Mouse (Mus musculus): ENCODE measurements around the gene Casz1. TPM values are rescaled to one million over a fixed set of nuclear protein-coding genes. Genes with fewer than 3 reads are reported as not detected.

Gene Casz1
- polyA plus RNA-seq, 1 experiment from 2014 or later = 3.6 TPM

- Histone ChIP-seq H3K4me3 (ENCODE audit: low read depth, low read length) (no peak overlapping the region), H3K4me1 (replicated peaks; ENCODE audit: control insufficient read depth, insufficient read depth, low read length) (peaks cover 20% of the 10 kb centered on the region; the same call in 1 of the 2 replicates), H3K27ac (ENCODE audit: low read depth, low read length) (no peak overlapping the region), H3K4me2 (ENCODE audit: low read depth, low read length, severe bottlenecking) (no peak overlapping the region), H3K9ac (ENCODE audit: low read length) (no peak overlapping the region), H3K36me3 (ENCODE audit: control insufficient read depth, insufficient read depth, low read length) (no peaks in the 10 kb centered on the region), H3K27me3 (ENCODE audit: control insufficient read depth, insufficient read depth, low read length) (no peaks in the 10 kb centered on the region; the same call in 1 of the 2 replicates), H3K9me3 (ENCODE audit: control insufficient read depth, low read length) (no peaks in the 10 kb centered on the region)
- 45% methylated on average over 10 of the region's 10 CpGs for WGBS
- peak; percentile 81 for ATAC-seq (replicated peaks; ENCODE audit: low FRiP score)
- peak; percentile 79 for DNase-seq (ENCODE audit: low spot score)
Measured at GRCm38 (mm10) chr4:148914863-148915622, 110.8 kb downstream of the Casz1 start.

- Histone ChIP-seq H3K4me2 (ENCODE audit: low read depth, low read length, severe bottlenecking) (no peak overlapping the region), H3K27ac (ENCODE audit: low read depth, low read length) (no peak overlapping the region), H3K27me3 (ENCODE audit: control insufficient read depth, insufficient read depth, low read length) (no peaks in the 10 kb centered on the region; the same call in 1 of the 2 replicates), H3K36me3 (ENCODE audit: control insufficient read depth, insufficient read depth, low read length) (no peaks in the 10 kb centered on the region), H3K4me1 (replicated peaks; ENCODE audit: control insufficient read depth, insufficient read depth, low read length) (peaks cover 23% of the 10 kb centered on the region; the same call in 1 of the 2 replicates), H3K9ac (ENCODE audit: low read length) (no peak overlapping the region), H3K4me3 (ENCODE audit: low read depth, low read length) (no peak overlapping the region), H3K9me3 (ENCODE audit: control insufficient read depth, low read length) (no peaks in the 10 kb centered on the region)
- no peak for DNase-seq (ENCODE audit: low spot score)
- WGBS = 82% methylated on average over 15 of the region's 15 CpGs
- no peak for ATAC-seq (replicated peaks; ENCODE audit: low FRiP score)
Measured at GRCm38 (mm10) chr4:148915849-148916248, 111.6 kb downstream of the Casz1 start.

GRCm38 (mm10) chr4:148918707-148919447 lies 114.6 kb downstream of the Casz1 start:
- peaks cover 2% of the 10 kb centered on the region; the same call in 1 of the 2 replicates for H3K27me3 ChIP-seq (ENCODE audit: control insufficient read depth, insufficient read depth, low read length)
- H3K4me2 ChIP-seq (ENCODE audit: low read depth, low read length, severe bottlenecking) = no peak overlapping the region
- DNase-seq (ENCODE audit: low spot score) = no peak
- no peaks in the 10 kb centered on the region for H3K9me3 ChIP-seq (ENCODE audit: control insufficient read depth, low read length)
- no peak overlapping the region for H3K27ac ChIP-seq (ENCODE audit: low read depth, low read length)
- H3K4me3 ChIP-seq (ENCODE audit: low read depth, low read length) = no peak overlapping the region
- H3K4me1 ChIP-seq (replicated peaks; ENCODE audit: control insufficient read depth, insufficient read depth, low read length) = peaks cover 27% of the 10 kb centered on the region
- ATAC-seq (replicated peaks; ENCODE audit: low FRiP score) = no peak
- H3K9ac ChIP-seq (ENCODE audit: low read length) = no peak overlapping the region
- H3K36me3 ChIP-seq (ENCODE audit: control insufficient read depth, insufficient read depth, low read length) = no peaks in the 10 kb centered on the region
- WGBS = 68% methylated on average over 15 of the region's 15 CpGs

GRCm38 (mm10) chr4:148920610-148921009 lies 116.4 kb downstream of the Casz1 start:
- ATAC-seq (replicated peaks; ENCODE audit: low FRiP score) (no peak), DNase-seq (ENCODE audit: low spot score) (no peak)
- Histone ChIP-seq H3K4me1 (replicated peaks; ENCODE audit: control insufficient read depth, insufficient read depth, low read length) (peaks cover 23% of the 10 kb centered on the region), H3K4me2 (ENCODE audit: low read depth, low read length, severe bottlenecking) (no peak overlapping the region), H3K27ac (ENCODE audit: low read depth, low read length) (no peak overlapping the region), H3K9ac (ENCODE audit: low read length) (no peak overlapping the region), H3K36me3 (ENCODE audit: control insufficient read depth, insufficient read depth, low read length) (no peaks in the 10 kb centered on the region), H3K27me3 (ENCODE audit: control insufficient read depth, insufficient read depth, low read length) (peaks cover 6% of the 10 kb centered on the region), H3K9me3 (ENCODE audit: control insufficient read depth, low read length) (no peaks in the 10 kb centered on the region), H3K4me3 (ENCODE audit: low read depth, low read length) (no peak overlapping the region)
- 62% methylated on average over 11 of the region's 11 CpGs for WGBS

GRCm38 (mm10) chr4:148922221-148922700 lies 118.0 kb downstream of the Casz1 start:
- H3K9me3 ChIP-seq (ENCODE audit: control insufficient read depth, low read length) = no peaks in the 10 kb centered on the region
- H3K27me3 ChIP-seq (ENCODE audit: control insufficient read depth, insufficient read depth, low read length) = peaks cover 6% of the 10 kb centered on the region
- H3K4me2 ChIP-seq (ENCODE audit: low read depth, low read length, severe bottlenecking) = peak overlapping the region; percentile 46
- H3K4me1 ChIP-seq (replicated peaks; ENCODE audit: control insufficient read depth, insufficient read depth, low read length) = peaks cover 25% of the 10 kb centered on the region
- H3K36me3 ChIP-seq (ENCODE audit: control insufficient read depth, insufficient read depth, low read length) = no peaks in the 10 kb centered on the region
- WGBS = 5% methylated on average over 15 of the region's 16 CpGs
- DNase-seq (ENCODE audit: low spot score) (peak; percentile 69), ATAC-seq (replicated peaks; ENCODE audit: low FRiP score) (peak; percentile 47)
- no peak overlapping the region for H3K27ac ChIP-seq (ENCODE audit: low read depth, low read length)
- H3K9ac ChIP-seq (ENCODE audit: low read length) = peak overlapping the region; percentile 7; the same call in 1 of the 2 replicates
- H3K4me3 ChIP-seq (ENCODE audit: low read depth, low read length) = peak overlapping the region; percentile 10; the same call in 1 of the 2 replicates

- WGBS = 85% methylated on average over 9 of the region's 9 CpGs
- H3K9ac ChIP-seq (ENCODE audit: low read length) = no peak overlapping the region
- no peak overlapping the region for H3K27ac ChIP-seq (ENCODE audit: low read depth, low read length)
- no peak overlapping the region for H3K4me3 ChIP-seq (ENCODE audit: low read depth, low read length)
- no peak for ATAC-seq (replicated peaks; ENCODE audit: low FRiP score)
- H3K36me3 ChIP-seq (ENCODE audit: control insufficient read depth, insufficient read depth, low read length) = no peaks in the 10 kb centered on the region
- DNase-seq (ENCODE audit: low spot score) = no peak
- H3K4me2 ChIP-seq (ENCODE audit: low read depth, low read length, severe bottlenecking) = no peak overlapping the region
- peaks cover 25% of the 10 kb centered on the region for H3K4me1 ChIP-seq (replicated peaks; ENCODE audit: control insufficient read depth, insufficient read depth, low read length)
- H3K9me3 ChIP-seq (ENCODE audit: control insufficient read depth, low read length) = no peaks in the 10 kb centered on the region
- peaks cover 6% of the 10 kb centered on the region for H3K27me3 ChIP-seq (ENCODE audit: control insufficient read depth, insufficient read depth, low read length)
Measured at GRCm38 (mm10) chr4:148923414-148923813, 119.2 kb downstream of the Casz1 start.

- Histone ChIP-seq H3K4me1 (replicated peaks; ENCODE audit: control insufficient read depth, insufficient read depth, low read length) (peaks cover 25% of the 10 kb centered on the region), H3K27ac (ENCODE audit: low read depth, low read length) (no peak overlapping the region), H3K36me3 (ENCODE audit: control insufficient read depth, insufficient read depth, low read length) (no peaks in the 10 kb centered on the region), H3K27me3 (ENCODE audit: control insufficient read depth, insufficient read depth, low read length) (peaks cover 6% of the 10 kb centered on the region), H3K9me3 (ENCODE audit: control insufficient read depth, low read length) (no peaks in the 10 kb centered on the region), H3K4me3 (ENCODE audit: low read depth, low read length) (no peak overlapping the region), H3K4me2 (ENCODE audit: low read depth, low read length, severe bottlenecking) (no peak overlapping the region), H3K9ac (ENCODE audit: low read length) (no peak overlapping the region)
- 75% methylated on average over 8 of the region's 8 CpGs for WGBS
- no peak for DNase-seq (ENCODE audit: low spot score)
- no peak for ATAC-seq (replicated peaks; ENCODE audit: low FRiP score)
Measured at GRCm38 (mm10) chr4:148923976-148924375, 119.7 kb downstream of the Casz1 start.

- H3K36me3 ChIP-seq (ENCODE audit: control insufficient read depth, insufficient read depth, low read length) = no peaks in the 10 kb centered on the region
- WGBS = 30% methylated on average over 18 of the region's 18 CpGs
- no peaks in the 10 kb centered on the region for H3K9me3 ChIP-seq (ENCODE audit: control insufficient read depth, low read length)
- DNase-seq (ENCODE audit: low spot score) (no peak), ATAC-seq (replicated peaks; ENCODE audit: low FRiP score) (no peak)
- H3K4me2 ChIP-seq (ENCODE audit: low read depth, low read length, severe bottlenecking) = no peak overlapping the region
- peaks cover 18% of the 10 kb centered on the region for H3K4me1 ChIP-seq (replicated peaks; ENCODE audit: control insufficient read depth, insufficient read depth, low read length)
- no peak overlapping the region for H3K9ac ChIP-seq (ENCODE audit: low read length)
- H3K4me3 ChIP-seq (ENCODE audit: low read depth, low read length) = no peak overlapping the region
- H3K27ac ChIP-seq (ENCODE audit: low read depth, low read length) = no peak overlapping the region
- H3K27me3 ChIP-seq (ENCODE audit: control insufficient read depth, insufficient read depth, low read length) = peaks cover 6% of the 10 kb centered on the region
Measured at GRCm38 (mm10) chr4:148925589-148926359, 121.5 kb downstream of the Casz1 start.

All from forebrain, embryonic 11.5 days (tissue).